Mouse (Mus musculus) liver, embryonic 11.5 days (tissue): Measurements from ENCODE around the gene Csn1s2b. TPM values are rescaled to one million over a fixed set of nuclear protein-coding genes. Genes with fewer than 3 reads are reported as not detected.

Source experiments
- ATAC-seq: fragments of 200-750 bp; cut with Nextera tagmentation; replicated peaks from 2 replicates; pipeline ENCODE4 v1.8.0; 2017; ENCODE audit warnings: moderate number of reproducible peaks, mild to moderate bottlenecking, moderate TSS enrichment, moderate library complexity; ENCODE audit not compliant: low FRiP score
- DNase-seq: peaks from one replicate; pipeline ENCODE4 v3.0.0-alpha.2; 2017; ENCODE audit warnings: low spot score
- H3K27ac ChIP-seq: fragments of 300-500 bp; sonication (generic); 2 replicates; pipeline ENCODE4 v1.5.1; 2014; ENCODE audit warnings: mild to moderate bottlenecking, low read depth, low read length, control low read depth
- H3K27me3 ChIP-seq: fragments of 300-500 bp; sonication (generic); replicated peaks from 2 replicates; pipeline ENCODE4 v1.6.1; 2014; ENCODE audit warnings: low read length, mixed read lengths; ENCODE audit not compliant: control insufficient read depth, insufficient read depth
- H3K36me3 ChIP-seq: fragments of 300-500 bp; sonication (generic); 2 replicates; pipeline ENCODE4 v1.6.1; 2014; ENCODE audit warnings: mild to moderate bottlenecking, low read length, moderate library complexity, mixed read lengths; ENCODE audit not compliant: control insufficient read depth, insufficient read depth
- H3K4me1 ChIP-seq: fragments of 300-500 bp; sonication (generic); replicated peaks from 2 replicates; pipeline ENCODE4 v1.6.1; 2014; ENCODE audit warnings: low read length, mixed read lengths; ENCODE audit not compliant: control insufficient read depth, insufficient read depth
- H3K4me2 ChIP-seq: fragments of 300-500 bp; sonication (generic); 2 replicates; pipeline ENCODE4 v1.6.1; 2014; ENCODE audit warnings: mild to moderate bottlenecking, control low read depth, moderate library complexity
- H3K4me3 ChIP-seq: fragments of 300-500 bp; sonication (generic); 2 replicates; pipeline ENCODE4 v1.5.1; 2014; ENCODE audit warnings: low read depth, low read length, control low read depth
- H3K9ac ChIP-seq: fragments of 300-500 bp; sonication (generic); 2 replicates; pipeline ENCODE4 v1.6.1; 2014; ENCODE audit warnings: low read depth, low read length, control low read depth
- H3K9me3 ChIP-seq: fragments of 300-500 bp; sonication (generic); 2 replicates; pipeline ENCODE4 v1.6.1; 2016; ENCODE audit warnings: low read length, inconsistent platforms, mixed read lengths; ENCODE audit not compliant: control insufficient read depth
- WGBS: fragments of 180-500 bp; shearing (Covaris S2); extraction: QIAGEN DNeasy Blood & Tissue Kit; methylation state at CpG from one replicate; pipeline ENCODE4 v1.1.7; 2014; 5-methylcytosine and 5-hydroxymethylcytosine counted together
- polyA plus RNA-seq: library from polyadenylated mRNA; unstranded; fragments of >200 nt; fragmentation: Nextera tagmentation; extraction: Ambion mirVana; gene quantifications from 2 replicates; pipeline ENCODE4 v1.2.1, GENCODE M21; 2014

The Csn1s2b gene
- polyA plus RNA-seq, 1 experiment from 2014 or later, result not detected

DNA sequence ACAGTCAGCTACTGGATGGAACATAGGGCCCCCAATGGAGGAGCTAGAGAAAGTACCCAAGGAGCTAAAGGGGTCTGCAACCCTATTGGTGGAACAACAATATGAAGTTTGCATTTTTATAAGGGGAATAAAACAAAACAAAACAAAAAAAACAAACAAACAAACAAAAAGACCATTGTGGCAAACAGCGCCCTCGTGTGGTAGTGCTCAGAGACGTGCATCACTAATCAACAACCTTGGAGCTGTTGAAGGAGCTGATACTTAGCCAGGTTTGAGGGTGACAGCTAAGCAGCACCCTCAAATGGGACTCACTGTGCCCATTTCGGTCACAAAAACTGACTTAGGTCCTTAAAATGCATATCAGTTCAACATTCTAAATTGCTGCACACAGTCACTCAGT is 63.5 kb downstream of the Csn1s2b start:
- no peak for DNase-seq
- no peak overlapping the region for H3K4me3 ChIP-seq
- H3K9me3 ChIP-seq, result no peaks in the 10 kb centered on the region
- no peak overlapping the region for H3K9ac ChIP-seq
- 27% methylated on average over 4 of the region's 4 CpGs for WGBS
- no peaks in the 10 kb centered on the region for H3K4me1 ChIP-seq
- H3K4me2 ChIP-seq, result no peak overlapping the region
- no peaks in the 10 kb centered on the region for H3K27me3 ChIP-seq
- ATAC-seq, result no peak
- no peaks in the 10 kb centered on the region for H3K36me3 ChIP-seq
- H3K27ac ChIP-seq, result no peak overlapping the region

Other genes starting within 250 kb of the Csn1s2b start
- gene Sult1d1, start 239.1 kb upstream of the Csn1s2b start, polyA plus RNA-seq, result 0.96 and 1.2 TPM in 2 replicates
- not detected in 2 replicates for gene Sult1e1, start 216.5 kb upstream of the Csn1s2b start, polyA plus RNA-seq
- not detected in 2 replicates for gene Csn1s1, start 141.9 kb upstream of the Csn1s2b start, polyA plus RNA-seq
- not detected in 2 replicates for gene Csn2, start 108.5 kb upstream of the Csn1s2b start, polyA plus RNA-seq
- gene Csn1s2a, start 33.5 kb upstream of the Csn1s2b start, polyA plus RNA-seq, result not detected in 2 replicates
- gene Prr27, start 17.6 kb downstream of the Csn1s2b start, polyA plus RNA-seq, result not detected in 2 replicates
- gene Odam, start 76.9 kb downstream of the Csn1s2b start, polyA plus RNA-seq, result not detected in 2 replicates
- 0.16 and 0.25 TPM in 2 replicates for gene Csn3, start 117.5 kb downstream of the Csn1s2b start, polyA plus RNA-seq
- not detected in 2 replicates for gene 2310003L06Rik, start 161.4 kb downstream of the Csn1s2b start, polyA plus RNA-seq
- gene Gm28434, start 161.4 kb downstream of the Csn1s2b start, polyA plus RNA-seq, result not detected in 2 replicates
- gene Cabs1, start 171.4 kb downstream of the Csn1s2b start, polyA plus RNA-seq, result not detected in 2 replicates
- not detected in 2 replicates for gene Smr3a, start 194.5 kb downstream of the Csn1s2b start, polyA plus RNA-seq